Mouse (Mus musculus) brown adipose tissue, adult 24 weeks (tissue): ENCODE data around the gene Golt1b. TPM values are rescaled to one million over a fixed set of nuclear protein-coding genes. Genes with fewer than 3 reads are reported as not detected.
"Not testable (repeated sequence)": the region's sequence is repeated elsewhere in the genome, so short reads cannot be mapped to it uniquely, and the experiment has no call there.

ENCODE experiments used
- H3K27ac ChIP-seq: fragments of 200-500 bp; replicated peaks from 2 replicates; pipeline ENCODE4 v1.5.1; 2012; ENCODE audit warnings: low read depth, mild to moderate bottlenecking, low read length
- H3K4me1 ChIP-seq: fragments of 200-500 bp; 2 replicates; pipeline ENCODE4 v1.6.1; 2012; ENCODE audit warnings: low read length, mixed read lengths; ENCODE audit not compliant: control insufficient read depth, insufficient read depth, insufficient read length
- H3K4me3 ChIP-seq: fragments of 200-500 bp; 2 replicates; pipeline ENCODE4 v1.5.1; 2012; ENCODE audit warnings: low read depth, mild to moderate bottlenecking, low read length, moderate library complexity; ENCODE audit not compliant: insufficient read depth
- polyA plus RNA-seq: library from polyadenylated mRNA; stranded (reverse); fragments of >200 nt; gene quantifications from 2 replicates; pipeline ENCODE4 v1.2.4, GENCODE M21; 2012; ENCODE audit not compliant: missing spikeins, insufficient read depth, insufficient read length

The Golt1b gene
- polyA plus RNA-seq, result 19.0 and 22.6 TPM in 2 replicates

DNA sequence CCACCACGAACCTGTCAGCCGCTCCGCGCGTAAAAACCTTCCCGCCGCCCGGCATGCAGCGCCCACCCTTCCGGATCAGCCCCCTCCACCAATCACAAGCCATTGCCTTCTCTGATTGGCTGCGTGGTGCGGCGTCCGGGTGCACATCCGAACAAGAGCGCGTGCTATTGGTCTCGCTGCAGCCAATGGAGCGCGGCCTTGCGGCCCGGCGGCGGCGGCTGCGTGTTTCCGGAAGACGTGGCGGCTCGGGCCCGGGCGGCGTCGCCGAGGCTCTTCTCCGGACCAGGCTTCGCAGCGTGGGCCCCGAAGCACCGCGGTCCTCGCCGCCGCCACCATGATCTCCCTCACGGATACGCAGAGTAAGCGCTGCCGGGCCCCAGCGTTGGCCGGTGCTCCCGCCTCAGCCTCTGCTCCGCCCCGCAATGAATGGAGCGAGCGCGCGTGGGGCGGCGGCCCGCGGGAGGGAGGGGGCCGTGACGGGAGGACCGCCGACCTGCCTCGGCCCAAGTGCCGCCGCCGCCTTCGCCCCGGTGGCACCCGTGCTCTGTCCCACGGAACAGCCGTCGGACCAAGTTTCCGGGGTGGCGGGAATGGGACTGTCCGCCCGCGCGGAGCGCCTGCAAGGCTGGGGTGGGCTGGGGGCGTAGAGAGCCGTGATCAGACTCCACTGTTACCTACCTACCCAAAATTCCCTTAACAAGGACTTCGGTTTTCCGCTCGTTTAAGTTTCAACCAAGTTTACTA, at the start of gene Golt1b, which contains the start of gene Recql:
Gene Golt1b (plus strand): TSS at position 211 of the 744 bp plus-strand sequence.
Gene Recql (minus strand): TSS at position 77 of the 744 bp plus-strand sequence.
- Histone ChIP-seq H3K27ac (no peak within 1 kb of the TSS), H3K4me1 (peaks cover 7% of the 10 kb centered on the region), H3K4me3 (peak within 1 kb of the TSS; percentile 97)

DNA sequence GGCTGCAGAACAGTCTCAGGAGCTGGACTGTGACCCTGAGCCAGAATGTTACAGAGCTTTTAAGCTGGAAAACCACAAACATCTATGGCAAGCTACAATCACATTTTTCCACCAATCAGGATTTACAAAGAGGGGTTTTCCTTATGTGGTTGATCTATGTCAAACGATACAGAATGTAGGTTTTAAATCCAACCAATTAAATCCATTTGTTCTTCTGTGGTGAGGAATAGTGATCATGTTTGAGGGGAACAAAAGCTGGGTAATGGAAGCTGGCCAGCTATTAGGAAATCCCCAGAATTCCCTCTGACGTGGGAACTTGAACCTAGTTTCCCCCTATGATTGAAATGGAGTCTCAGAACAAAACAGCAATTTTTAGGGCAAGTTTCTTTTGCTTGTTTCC, 48.1 kb upstream of the Golt1b start:
- Histone ChIP-seq H3K4me1 (no peaks in the 10 kb centered on the region), H3K4me3 (no peak overlapping the region), H3K27ac (no peak overlapping the region)

DNA sequence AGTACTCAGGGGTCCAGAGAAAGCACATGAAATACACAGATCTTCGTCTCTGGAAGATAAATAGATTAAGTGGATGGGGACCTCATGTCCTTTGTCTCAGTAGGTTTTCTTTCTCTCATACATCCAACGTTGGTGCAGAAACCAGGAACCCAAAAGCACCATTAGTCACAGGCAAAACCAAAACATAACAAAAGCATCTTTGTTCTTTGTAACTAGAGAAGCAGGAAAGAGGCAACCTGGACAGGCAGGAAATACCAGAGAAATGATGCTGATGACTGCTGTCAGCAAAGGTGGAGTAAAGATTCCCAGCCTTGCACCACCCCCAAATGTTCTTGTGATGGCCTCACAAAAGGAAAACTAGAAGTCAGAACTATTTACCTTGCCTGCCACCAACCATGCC, 47.4 kb upstream of the Golt1b start:
- Histone ChIP-seq H3K4me1 (no peaks in the 10 kb centered on the region), H3K27ac (no peak overlapping the region), H3K4me3 (no peak overlapping the region)

DNA sequence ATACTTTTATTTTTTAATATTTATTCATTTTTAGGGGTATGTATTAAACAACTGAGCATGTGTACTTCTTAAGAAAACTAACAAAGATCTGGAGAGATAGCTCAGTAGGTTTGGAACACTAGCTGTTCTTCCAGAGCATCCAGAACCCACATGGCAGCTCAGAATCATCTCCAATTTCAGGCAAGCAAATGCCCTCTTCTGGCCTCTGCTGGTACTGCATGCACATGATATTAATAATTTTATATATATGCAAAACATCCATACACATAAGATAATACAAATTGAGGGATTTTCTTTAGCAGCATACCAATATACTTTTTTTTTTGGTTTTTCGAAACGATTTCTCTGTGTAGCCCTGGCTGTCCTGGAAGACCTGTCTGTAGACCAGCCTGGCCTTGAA, 43.5 kb upstream of the Golt1b start:
- H3K4me1 ChIP-seq, result 0 out of 2 replicates have a peak, but pooled peaks cover 2% of the 10 kb centered on the region
- H3K4me3 ChIP-seq, result no peak overlapping the region
- no peak overlapping the region for H3K27ac ChIP-seq

GRCm38 (mm10) chr6:142345440-142346038, 41.5 kb upstream of the Golt1b start, which contains the start of gene Pyroxd1:
Gene Pyroxd1, plus strand, starts transcription at chr6:142345654.
- Histone ChIP-seq H3K4me1 (0 out of 2 replicates have a peak, but pooled peaks cover 2% of the 10 kb centered on the region), H3K4me3 (peak within 1 kb of the TSS; percentile 95), H3K27ac (peak within 1 kb of the TSS; percentile 87)

DNA sequence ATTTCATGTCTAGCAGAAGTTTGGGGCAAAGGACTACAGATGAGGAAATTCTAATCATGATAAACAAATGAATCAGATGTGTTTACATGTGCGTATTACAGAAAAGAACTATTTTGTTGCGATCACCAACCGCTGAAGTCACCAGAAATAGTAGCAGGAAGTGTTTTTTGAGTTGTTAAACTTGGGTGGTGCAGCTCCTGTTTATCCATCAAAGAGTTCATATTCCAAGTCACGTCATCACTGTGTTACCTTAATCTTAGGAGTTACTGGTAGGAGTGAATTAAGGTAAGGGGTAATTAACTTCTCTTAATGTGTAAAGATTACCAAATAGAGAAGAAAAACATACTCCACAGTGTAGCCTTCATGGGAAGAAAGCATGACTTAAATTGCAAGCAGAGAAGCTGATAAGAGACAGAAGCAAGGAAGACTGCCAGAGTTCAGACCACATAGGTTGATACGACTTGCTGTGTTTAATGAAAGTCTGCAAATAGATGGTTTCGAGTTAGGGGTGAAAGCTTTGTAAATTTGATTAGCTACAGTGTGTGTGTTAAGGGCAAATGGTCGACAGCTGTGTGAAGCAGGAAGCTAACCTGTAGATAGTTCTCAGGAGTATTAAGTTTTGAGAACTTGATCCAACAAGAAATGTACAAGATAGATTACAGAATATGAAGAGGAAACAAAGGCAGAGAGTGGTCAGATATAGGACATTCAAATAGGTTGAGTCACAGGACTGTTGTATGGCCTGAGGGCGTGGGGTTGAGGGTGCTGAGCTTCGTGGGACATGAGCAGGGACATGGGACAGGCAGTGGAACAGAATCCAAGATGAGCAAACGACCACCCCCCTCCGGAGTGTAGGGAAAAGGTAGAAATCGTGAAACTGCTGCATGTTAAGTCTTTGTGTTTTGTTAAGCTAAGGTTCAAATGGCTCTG, 40.6 kb upstream of the Golt1b start:
- Histone ChIP-seq H3K4me1 (0 out of 2 replicates have a peak, but pooled peaks cover 2% of the 10 kb centered on the region), H3K27ac (no peak overlapping the region), H3K4me3 (peak overlapping the region; percentile 95; the same call in 1 of the 2 replicates)

GRCm38 (mm10) chr6:142347431-142348385, 39.3 kb upstream of the Golt1b start:
- Histone ChIP-seq H3K4me3 (no peak overlapping the region), H3K4me1 (0 out of 2 replicates have a peak, but pooled peaks cover 2% of the 10 kb centered on the region), H3K27ac (no peak overlapping the region)

DNA sequence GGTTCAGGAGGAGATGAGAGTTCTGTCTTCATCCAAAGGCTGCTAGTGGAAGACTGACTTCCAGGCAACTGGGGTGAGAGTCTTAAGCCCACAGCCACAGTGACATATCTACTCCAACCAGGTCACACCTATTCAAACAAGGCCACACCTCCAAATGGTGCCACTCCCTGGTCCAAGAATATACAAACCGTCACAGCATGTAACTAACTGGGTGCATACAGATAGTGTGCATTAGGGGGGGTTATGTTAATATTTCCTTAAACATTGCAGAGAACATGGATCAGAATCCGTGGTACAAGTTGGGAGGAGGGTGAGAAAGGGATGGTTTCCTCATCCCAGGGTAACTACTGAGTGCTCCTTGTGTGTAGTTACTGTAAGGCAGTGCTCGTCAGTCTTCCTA, 34.9 kb upstream of the Golt1b start:
- H3K4me1 ChIP-seq, H3K4me3 ChIP-seq, H3K27ac ChIP-seq: not testable (repeated sequence)

DNA sequence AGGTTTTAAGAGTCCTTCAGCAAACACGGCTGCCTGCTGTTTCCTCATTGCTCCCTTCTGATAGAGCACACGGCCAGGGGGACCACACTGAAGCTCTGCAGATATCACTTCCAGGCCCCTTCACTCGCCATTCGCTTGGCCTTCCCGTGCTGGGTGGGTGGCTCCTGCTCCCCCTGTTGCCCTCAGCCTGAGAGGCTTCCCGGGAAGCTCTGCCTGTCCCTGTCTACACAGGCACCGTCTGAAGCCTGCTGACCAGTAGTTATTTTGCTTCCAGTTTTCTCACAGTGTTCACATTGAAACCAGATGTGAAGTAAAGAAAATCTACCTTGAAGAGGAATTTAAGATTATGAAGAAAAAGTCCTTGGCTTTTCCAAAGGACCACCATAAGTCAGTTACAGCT, 29.9 kb upstream of the Golt1b start:
- no peak overlapping the region for H3K4me3 ChIP-seq
- H3K27ac ChIP-seq, result no peak overlapping the region
- H3K4me1 ChIP-seq, result no peaks in the 10 kb centered on the region

GRCm38 (mm10) chr6:142362036-142362435, 25.0 kb upstream of the Golt1b start:
- Histone ChIP-seq H3K27ac (no peak overlapping the region), H3K4me1 (no peaks in the 10 kb centered on the region), H3K4me3 (no peak overlapping the region)

GRCm38 (mm10) chr6:142363019-142363576, 23.9 kb upstream of the Golt1b start:
- Histone ChIP-seq H3K27ac (no peak overlapping the region), H3K4me1 (no peaks in the 10 kb centered on the region), H3K4me3 (no peak overlapping the region)

DNA sequence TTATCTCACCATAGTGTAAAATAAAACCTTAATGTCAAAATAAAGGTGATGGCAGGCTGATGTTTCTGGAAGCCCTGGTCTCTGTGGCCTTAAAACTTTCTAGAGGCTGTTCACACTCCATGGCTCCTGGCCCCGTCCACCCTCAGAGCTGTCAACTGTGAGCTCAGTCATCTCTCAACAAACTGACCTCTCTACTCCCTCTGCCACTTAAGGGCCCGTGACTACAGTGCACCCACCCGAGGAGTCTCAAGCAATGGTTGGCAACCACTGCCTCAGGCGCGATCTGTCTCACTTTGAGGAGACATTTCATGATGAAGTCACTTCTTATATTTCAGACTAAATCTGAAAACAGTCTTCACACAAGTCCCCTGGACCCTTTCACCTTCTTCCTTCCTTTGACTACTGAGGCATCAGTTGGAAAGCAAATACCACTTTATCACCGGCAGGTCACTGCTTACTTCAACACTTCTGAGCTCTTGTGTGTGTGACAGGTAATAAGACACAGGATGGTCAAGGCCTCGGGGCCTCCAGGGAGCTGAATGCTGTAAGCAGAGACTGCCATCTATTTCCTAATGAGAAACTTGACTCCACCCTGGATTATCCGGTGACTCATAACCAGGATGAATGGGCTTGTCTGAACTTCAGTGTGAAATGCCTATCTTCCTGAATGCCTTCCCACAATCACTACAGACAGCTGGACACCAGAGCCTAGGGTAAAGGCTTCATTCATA, 21.1 kb upstream of the Golt1b start:
- H3K4me3 ChIP-seq, result no peak overlapping the region
- no peak overlapping the region for H3K27ac ChIP-seq
- H3K4me1 ChIP-seq, result no peaks in the 10 kb centered on the region

DNA sequence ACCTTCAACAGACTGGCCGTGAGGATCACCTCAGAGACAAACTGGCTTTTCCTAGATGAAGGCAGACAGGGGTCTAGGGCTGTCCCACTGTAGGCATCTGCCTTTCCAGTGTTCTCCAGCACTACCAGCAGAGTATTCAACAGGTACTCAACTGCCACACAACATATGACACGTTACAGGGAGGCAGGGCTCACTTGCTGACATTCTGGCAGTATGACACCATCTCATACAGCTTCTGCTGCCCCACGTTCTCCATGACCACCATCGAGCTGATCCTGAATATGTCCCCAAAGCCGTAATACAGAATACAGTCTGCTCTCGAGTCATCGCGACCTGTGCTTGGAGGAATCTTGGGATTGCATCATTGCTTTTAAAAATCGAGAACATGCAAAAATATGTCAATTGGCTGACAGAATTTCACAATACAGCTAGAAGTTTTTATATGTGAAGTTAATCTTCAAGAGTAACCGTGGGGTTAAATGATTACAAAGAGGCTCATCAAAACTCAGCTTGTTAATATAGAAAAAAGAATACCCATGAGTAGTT, 20.5 kb upstream of the Golt1b start:
- H3K4me3 ChIP-seq, result no peak overlapping the region
- no peaks in the 10 kb centered on the region for H3K4me1 ChIP-seq
- H3K27ac ChIP-seq, result no peak overlapping the region
